Mouse (Mus musculus) midbrain, embryonic 15.5 days (tissue): ENCODE data around the gene Emc10. TPM values are rescaled to one million over a fixed set of nuclear protein-coding genes. Genes with fewer than 3 reads are reported as not detected.

Source experiments
- ATAC-seq: fragments of 200-750 bp; cut with Nextera tagmentation; replicated peaks from 2 replicates; pipeline ENCODE4 v1.8.0; 2017; ENCODE audit warnings: moderate TSS enrichment
- H3K27ac ChIP-seq: fragments of 300-500 bp; sonication (generic); 2 replicates; pipeline ENCODE4 v1.5.1; 2015; ENCODE audit warnings: mild to moderate bottlenecking, inconsistent platforms
- H3K27me3 ChIP-seq: fragments of 300-500 bp; sonication (generic); replicated peaks from 2 replicates; pipeline ENCODE4 v1.6.1; 2015; ENCODE audit warnings: inconsistent platforms
- H3K36me3 ChIP-seq: fragments of 300-500 bp; sonication (generic); replicated peaks from 2 replicates; pipeline ENCODE4 v1.6.1; 2015; ENCODE audit warnings: inconsistent platforms
- H3K4me1 ChIP-seq: fragments of 300-500 bp; sonication (generic); 2 replicates; pipeline ENCODE4 v1.6.1; 2015; ENCODE audit warnings: inconsistent platforms
- H3K4me2 ChIP-seq: fragments of 300-500 bp; sonication (generic); 2 replicates; pipeline ENCODE4 v1.6.1; 2015; ENCODE audit warnings: inconsistent platforms, mild to moderate bottlenecking, moderate library complexity
- H3K4me3 ChIP-seq: fragments of 300-500 bp; sonication (generic); 2 replicates; pipeline ENCODE4 v1.5.1; 2015; ENCODE audit warnings: mild to moderate bottlenecking, inconsistent platforms
- H3K9ac ChIP-seq: fragments of 300-500 bp; sonication (generic); 2 replicates; pipeline ENCODE4 v1.6.1; 2015; ENCODE audit warnings: mild to moderate bottlenecking, inconsistent platforms
- H3K9me3 ChIP-seq: fragments of 300-500 bp; sonication (generic); 2 replicates; pipeline ENCODE4 v1.6.1; 2016; ENCODE audit warnings: inconsistent platforms
- WGBS: fragments of 180-500 bp; shearing (Covaris S2); methylation state at CpG from one replicate; pipeline ENCODE4 v1.1.7; 2015; ENCODE audit warnings: mixed read lengths; 5-methylcytosine and 5-hydroxymethylcytosine counted together
- polyA plus RNA-seq: library from polyadenylated mRNA; unstranded; fragments of >200 nt; fragmentation: Nextera tagmentation; extraction: Ambion mirVana; gene quantifications from 2 replicates; pipeline ENCODE4 v1.2.1, GENCODE M21; 2015

Gene Emc10
- 145 and 162 TPM in 2 replicates for polyA plus RNA-seq

GRCm38 (mm10) chr7:44495992-44496770 is at the start of gene Emc10, which contains the start of gene Fam71e1:
Emc10 (minus strand) TSS chr7:44496529.
Fam71e1 (plus strand) TSS chr7:44496581.
- WGBS: 1% methylated on average over 58 of the region's 58 CpGs

GRCm38 (mm10) chr7:44543071-44543470 is 46.7 kb upstream of the Emc10 start:
- Histone ChIP-seq H3K4me3 (no peak overlapping the region), H3K36me3 (no peaks in the 10 kb centered on the region), H3K27ac (no peak overlapping the region), H3K27me3 (no peaks in the 10 kb centered on the region), H3K9me3 (no peaks in the 10 kb centered on the region), H3K4me1 (peaks cover 9% of the 10 kb centered on the region), H3K9ac (no peak overlapping the region), H3K4me2 (no peak overlapping the region)
- WGBS: 82% methylated on average over 12 of the region's 12 CpGs
- ATAC-seq: no peak

More at GRCm38 (mm10) chr7:44495992-44496770, at the start of gene Emc10, which contains the start of gene Fam71e1:
- H3K4me3 ChIP-seq: peak within 1 kb of the TSS; percentile 87
- H3K9me3 ChIP-seq: no peaks in the 10 kb centered on the region
- peak; percentile 97 for ATAC-seq
- peak within 1 kb of the TSS; percentile 99 for H3K27ac ChIP-seq
- H3K36me3 ChIP-seq: peaks cover 15% of the 10 kb centered on the region
- H3K4me2 ChIP-seq: peak within 1 kb of the TSS; percentile 74
- H3K4me1 ChIP-seq: peaks cover 27% of the 10 kb centered on the region
- H3K27me3 ChIP-seq: no peaks in the 10 kb centered on the region
- H3K9ac ChIP-seq: peak within 1 kb of the TSS; percentile 98

GRCm38 (mm10) chr7:44542555-44542954 is 46.2 kb upstream of the Emc10 start:
- Histone ChIP-seq H3K36me3 (no peaks in the 10 kb centered on the region), H3K4me3 (no peak overlapping the region), H3K4me1 (peaks cover 4% of the 10 kb centered on the region), H3K9ac (no peak overlapping the region), H3K9me3 (no peaks in the 10 kb centered on the region), H3K27me3 (no peaks in the 10 kb centered on the region), H3K27ac (no peak overlapping the region), H3K4me2 (no peak overlapping the region)
- no peak for ATAC-seq
- 95% methylated on average over 11 of the region's 11 CpGs for WGBS

- Histone ChIP-seq H3K27me3 (no peaks in the 10 kb centered on the region), H3K9me3 (no peaks in the 10 kb centered on the region), H3K4me1 (no peaks in the 10 kb centered on the region), H3K4me2 (no peak overlapping the region), H3K4me3 (no peak overlapping the region), H3K27ac (no peak overlapping the region), H3K36me3 (no peaks in the 10 kb centered on the region), H3K9ac (no peak overlapping the region)
- ATAC-seq: no peak; the same call in 1 of the 2 replicates
- 92% methylated on average over 41 of the region's 41 CpGs for WGBS
Measured at GRCm38 (mm10) chr7:44538756-44539624, 42.7 kb upstream of the Emc10 start.

GRCm38 (mm10) chr7:44537496-44537895 is 41.2 kb upstream of the Emc10 start:
- Histone ChIP-seq H3K9ac (no peak overlapping the region), H3K36me3 (no peaks in the 10 kb centered on the region), H3K4me1 (no peaks in the 10 kb centered on the region), H3K4me2 (no peak overlapping the region), H3K4me3 (no peak overlapping the region), H3K27ac (no peak overlapping the region), H3K9me3 (no peaks in the 10 kb centered on the region), H3K27me3 (no peaks in the 10 kb centered on the region)
- no peak for ATAC-seq
- WGBS: 93% methylated on average over 13 of the region's 13 CpGs

- Histone ChIP-seq H3K4me2 (no peak overlapping the region), H3K36me3 (no peaks in the 10 kb centered on the region), H3K27ac (no peak overlapping the region), H3K4me3 (no peak overlapping the region), H3K27me3 (no peaks in the 10 kb centered on the region), H3K4me1 (no peaks in the 10 kb centered on the region), H3K9ac (no peak overlapping the region), H3K9me3 (no peaks in the 10 kb centered on the region)
- no peak for ATAC-seq
- WGBS: 79% methylated on average over 7 of the region's 7 CpGs
Measured at GRCm38 (mm10) chr7:44537009-44537408, 40.7 kb upstream of the Emc10 start.

- H3K36me3 ChIP-seq: no peaks in the 10 kb centered on the region
- no peak overlapping the region for H3K27ac ChIP-seq
- H3K9ac ChIP-seq: no peak overlapping the region
- ATAC-seq: no peak
- no peak overlapping the region for H3K4me3 ChIP-seq
- no peaks in the 10 kb centered on the region for H3K4me1 ChIP-seq
- no peak overlapping the region for H3K4me2 ChIP-seq
- H3K9me3 ChIP-seq: no peaks in the 10 kb centered on the region
- H3K27me3 ChIP-seq: no peaks in the 10 kb centered on the region
- WGBS: 86% methylated on average over 6 of the region's 6 CpGs
Measured at GRCm38 (mm10) chr7:44536590-44536968, 40.2 kb upstream of the Emc10 start.

GRCm38 (mm10) chr7:44535657-44536589 is 39.6 kb upstream of the Emc10 start:
- Histone ChIP-seq H3K4me1 (no peaks in the 10 kb centered on the region), H3K9me3 (no peaks in the 10 kb centered on the region), H3K27me3 (no peaks in the 10 kb centered on the region), H3K27ac (no peak overlapping the region), H3K4me2 (no peak overlapping the region), H3K36me3 (no peaks in the 10 kb centered on the region), H3K4me3 (no peak overlapping the region), H3K9ac (no peak overlapping the region)
- no peak for ATAC-seq
- WGBS: 94% methylated on average over 27 of the region's 27 CpGs

GRCm38 (mm10) chr7:44534656-44535441 is 38.5 kb upstream of the Emc10 start:
- H3K36me3 ChIP-seq: no peaks in the 10 kb centered on the region

GRCm38 (mm10) chr7:44534242-44534641 is 37.9 kb upstream of the Emc10 start:
- H3K36me3 ChIP-seq: no peaks in the 10 kb centered on the region
- no peak overlapping the region for H3K4me3 ChIP-seq
- H3K9ac ChIP-seq: no peak overlapping the region
- H3K27me3 ChIP-seq: peaks cover 5% of the 10 kb centered on the region; the same call in 1 of the 2 replicates
- H3K27ac ChIP-seq: no peak overlapping the region
- H3K4me2 ChIP-seq: no peak overlapping the region
- no peaks in the 10 kb centered on the region for H3K9me3 ChIP-seq
- 95% methylated on average over 13 of the region's 13 CpGs for WGBS
- ATAC-seq: no peak
- H3K4me1 ChIP-seq: no peaks in the 10 kb centered on the region

More at GRCm38 (mm10) chr7:44534656-44535441, 38.5 kb upstream of the Emc10 start:
- H3K4me3 ChIP-seq: no peak overlapping the region
- no peak overlapping the region for H3K4me2 ChIP-seq
- no peak overlapping the region for H3K9ac ChIP-seq
- 89% methylated on average over 19 of the region's 19 CpGs for WGBS
- H3K27ac ChIP-seq: no peak overlapping the region
- ATAC-seq: no peak
- no peaks in the 10 kb centered on the region for H3K27me3 ChIP-seq
- no peaks in the 10 kb centered on the region for H3K9me3 ChIP-seq
- no peaks in the 10 kb centered on the region for H3K4me1 ChIP-seq

GRCm38 (mm10) chr7:44533746-44534045 is 37.4 kb upstream of the Emc10 start:
- Histone ChIP-seq H3K27me3 (peaks cover 10% of the 10 kb centered on the region), H3K4me2 (no peak overlapping the region), H3K36me3 (no peaks in the 10 kb centered on the region), H3K4me1 (no peaks in the 10 kb centered on the region), H3K9ac (no peak overlapping the region), H3K9me3 (no peaks in the 10 kb centered on the region), H3K27ac (no peak overlapping the region), H3K4me3 (no peak overlapping the region)
- 75% methylated on average over 12 of the region's 12 CpGs for WGBS
- no peak for ATAC-seq
